Mouse (Mus musculus): Measurements from ENCODE around the gene Hipk1.

DNA sequence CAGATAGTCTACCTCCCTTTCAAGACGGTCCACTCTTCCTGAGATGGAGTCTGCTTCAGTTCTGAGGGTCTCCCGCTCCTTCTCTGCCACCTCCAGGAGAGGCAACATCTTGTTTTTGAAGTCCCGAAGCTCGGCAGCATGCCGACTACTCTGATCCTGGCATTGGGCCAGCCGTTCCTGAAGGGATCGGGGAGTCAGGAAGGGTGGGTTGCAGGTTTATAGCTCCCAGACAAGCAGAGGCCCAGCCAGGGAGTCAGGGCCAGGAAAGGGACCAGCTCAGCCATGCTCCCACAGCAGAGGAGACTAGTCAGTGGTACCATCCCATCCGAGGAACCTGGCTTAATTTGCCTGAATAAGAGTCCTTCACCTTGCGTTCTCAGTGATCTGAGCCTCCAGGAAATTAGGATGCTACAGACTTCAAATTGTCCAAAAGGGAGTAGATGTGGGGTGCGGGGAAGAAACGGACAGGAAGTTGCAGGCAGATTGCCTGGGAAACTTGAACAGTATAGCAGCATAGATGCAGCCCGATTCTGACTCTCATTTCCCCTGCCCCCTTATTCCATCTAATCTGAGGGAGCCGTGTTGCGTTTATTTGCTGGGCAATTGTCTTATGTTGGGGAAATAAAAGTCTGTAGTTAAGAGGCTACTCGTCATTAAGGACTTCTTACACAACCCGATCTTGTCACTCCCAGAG is 54.2 kb downstream of the Hipk1 start:
- TF ChIP-seq MAFK (IDR thresholded peaks at IDR 0.05; ENCODE audit: insufficient read depth, low read depth, low read length) = no peak
- TF ChIP-seq ZNF384 (IDR thresholded peaks at IDR 0.05; ENCODE audit: low read depth, low read length) = no peak
- TF ChIP-seq HCFC1 (IDR thresholded peaks at IDR 0.05; ENCODE audit: borderline replicate concordance, insufficient read depth, low read length) = no peak
- TF ChIP-seq ZC3H11A (IDR thresholded peaks at IDR 0.05; ENCODE audit: borderline replicate concordance, low read depth, low read length) = no peak

Data from ES-E14 (cell line).